Mouse (Mus musculus) kidney, adult 18-20 months (tissue): ENCODE results near the gene Fau.
A peak's percentile ranks its signal among the peaks of the same experiment; 100 is the strongest.
"Not testable (repeated sequence)": the region's sequence is repeated elsewhere in the genome, so short reads cannot be mapped to it uniquely, and the experiment has no call there.

ENCODE experiments used
- DNase-seq: peaks from one replicate; pipeline ENCODE4 v3.0.0; 2021

Gene Fau

GRCm38 (mm10) chr19:6057313-6058096 is at the start of gene Fau, which contains the start of gene Mrpl49:
Gene Fau, plus strand, starts transcription at chr19:6057844.
Gene Mrpl49, minus strand, starts transcription at chr19:6057785.
- peak; percentile 99 for DNase-seq

GRCm38 (mm10) chr19:6009137-6009536 is 48.5 kb upstream of the Fau start:
- no peak for DNase-seq

- DNase-seq: no peak
These were observed 44.0 kb upstream of the Fau start for GRCm38 (mm10) chr19:6013691-6014090.

- DNase-seq: peak; percentile 57
These were observed 42.6 kb upstream of the Fau start for GRCm38 (mm10) chr19:6014991-6015510.

- DNase-seq: peak; percentile 75
These were observed 41.9 kb upstream of the Fau start, which contains the start of gene Capn1 for GRCm38 (mm10) chr19:6015511-6016315. Gene Capn1, minus strand, starts transcription at chr19:6015897.

GRCm38 (mm10) chr19:6016532-6016931 is 41.1 kb upstream of the Fau start:
- no peak for DNase-seq

- peak; percentile 90 for DNase-seq
These were observed 39.2 kb upstream of the Fau start for GRCm38 (mm10) chr19:6018142-6019089.

GRCm38 (mm10) chr19:6020276-6020675 is 37.4 kb upstream of the Fau start:
- no peak for DNase-seq

- DNase-seq: no peak
These were observed 34.6 kb upstream of the Fau start for GRCm38 (mm10) chr19:6023059-6023458.

GRCm38 (mm10) chr19:6023930-6024329 is 33.7 kb upstream of the Fau start:
- DNase-seq: no peak

- DNase-seq: no peak
These were observed 28.7 kb upstream of the Fau start for GRCm38 (mm10) chr19:6028991-6029390.

- no peak for DNase-seq
These were observed 28.2 kb upstream of the Fau start for GRCm38 (mm10) chr19:6029426-6029825.

GRCm38 (mm10) chr19:6030520-6031280 is 26.9 kb upstream of the Fau start:
- DNase-seq: no peak

- DNase-seq: no peak
These were observed 21.6 kb upstream of the Fau start for GRCm38 (mm10) chr19:6035966-6036585.

- no peak for DNase-seq
These were observed 19.9 kb upstream of the Fau start for GRCm38 (mm10) chr19:6037695-6038094.

- DNase-seq: no peak
These were observed 19.3 kb upstream of the Fau start for GRCm38 (mm10) chr19:6038326-6038725.

GRCm38 (mm10) chr19:6040002-6040401 is 17.6 kb upstream of the Fau start:
- DNase-seq: no peak

GRCm38 (mm10) chr19:6042293-6042692 is 15.4 kb upstream of the Fau start:
- no peak for DNase-seq

- not testable (repeated sequence) for DNase-seq
These were observed 13.5 kb upstream of the Fau start for GRCm38 (mm10) chr19:6044102-6044501.

GRCm38 (mm10) chr19:6045366-6046293 is 12.0 kb upstream of the Fau start:
- DNase-seq: no peak
